Mouse (Mus musculus) midbrain, embryonic 12.5 days (tissue): ENCODE measurements around the gene Eno1. TPM values are rescaled to one million over a fixed set of nuclear protein-coding genes. Genes with fewer than 3 reads are reported as not detected.
A peak's percentile ranks its signal among the peaks of the same experiment; 100 is the strongest.

Source experiments
- ATAC-seq: fragments of 200-750 bp; cut with Nextera tagmentation; 2 replicates; pipeline ENCODE4 v1.8.0; 2017; ENCODE audit warnings: low read depth, moderate TSS enrichment, moderate library complexity; ENCODE audit not compliant: low FRiP score
- H3K27ac ChIP-seq: fragments of 300-500 bp; sonication (generic); replicated peaks from 2 replicates; pipeline ENCODE4 v1.5.1; 2016; ENCODE audit warnings: mild to moderate bottlenecking
- H3K27me3 ChIP-seq: fragments of 300-500 bp; sonication (generic); 2 replicates; pipeline ENCODE4 v1.6.1; 2016; ENCODE audit warnings: mild to moderate bottlenecking
- H3K36me3 ChIP-seq: fragments of 300-500 bp; sonication (generic); 2 replicates; pipeline ENCODE4 v1.6.1; 2016
- H3K4me1 ChIP-seq: fragments of 300-500 bp; sonication (generic); 2 replicates; pipeline ENCODE4 v1.6.1; 2016
- H3K4me2 ChIP-seq: fragments of 300-500 bp; sonication (generic); replicated peaks from 2 replicates; pipeline ENCODE4 v1.6.1; 2016; ENCODE audit warnings: mild to moderate bottlenecking, moderate library complexity
- H3K4me3 ChIP-seq: fragments of 300-500 bp; sonication (generic); 2 replicates; pipeline ENCODE4 v1.5.1; 2016; ENCODE audit warnings: mild to moderate bottlenecking
- H3K9ac ChIP-seq: fragments of 300-500 bp; sonication (generic); replicated peaks from 2 replicates; pipeline ENCODE4 v1.6.1; 2016; ENCODE audit warnings: mild to moderate bottlenecking, moderate library complexity
- H3K9me3 ChIP-seq: fragments of 300-500 bp; sonication (generic); 2 replicates; pipeline ENCODE4 v1.6.1; 2016; ENCODE audit warnings: mild to moderate bottlenecking
- WGBS: fragments of 180-500 bp; shearing (Covaris S2); methylation state at CpG from one replicate; pipeline ENCODE4 v1.1.7; 2016; 5-methylcytosine and 5-hydroxymethylcytosine counted together
- polyA plus RNA-seq: library from polyadenylated mRNA; unstranded; fragments of >200 nt; fragmentation: Nextera tagmentation; extraction: Ambion mirVana; gene quantifications from 2 replicates; pipeline ENCODE4 v1.2.1, GENCODE M21; 2016

Eno1 gene
- polyA plus RNA-seq, 1 experiment from 2014 or later: 1,083 TPM

DNA sequence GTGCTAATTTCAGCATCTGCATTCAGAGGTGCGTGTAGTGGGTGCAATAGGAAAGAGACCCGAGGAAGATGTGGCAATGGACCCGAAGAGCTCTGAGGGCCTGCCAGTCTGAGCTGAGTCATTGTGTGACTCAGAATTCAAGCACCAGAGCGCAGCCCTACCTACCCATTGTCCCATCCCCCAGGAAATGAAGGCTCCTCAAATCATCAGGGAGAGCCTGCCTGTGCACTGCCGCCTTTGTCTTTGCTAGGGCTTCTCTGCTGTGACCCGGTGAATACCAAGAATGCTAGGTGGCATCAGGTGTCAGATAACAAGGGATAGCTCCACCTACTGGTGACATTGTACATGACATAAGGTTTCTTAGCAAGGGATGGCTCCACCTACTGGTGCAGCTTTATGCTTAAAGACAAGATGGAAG lies 3.4 kb downstream of the Eno1 start:
- ATAC-seq: no peak
- Histone ChIP-seq H3K36me3 (peaks cover 46% of the 10 kb centered on the region), H3K4me1 (peaks cover 45% of the 10 kb centered on the region), H3K9ac (no peak overlapping the region), H3K27me3 (no peaks in the 10 kb centered on the region), H3K27ac (no peak overlapping the region), H3K4me3 (peak overlapping the region; percentile 9; the same call in 1 of the 2 replicates), H3K9me3 (no peaks in the 10 kb centered on the region), H3K4me2 (peak overlapping the region; percentile 63)
- WGBS: 5% methylated on average over 6 of the region's 6 CpGs

DNA sequence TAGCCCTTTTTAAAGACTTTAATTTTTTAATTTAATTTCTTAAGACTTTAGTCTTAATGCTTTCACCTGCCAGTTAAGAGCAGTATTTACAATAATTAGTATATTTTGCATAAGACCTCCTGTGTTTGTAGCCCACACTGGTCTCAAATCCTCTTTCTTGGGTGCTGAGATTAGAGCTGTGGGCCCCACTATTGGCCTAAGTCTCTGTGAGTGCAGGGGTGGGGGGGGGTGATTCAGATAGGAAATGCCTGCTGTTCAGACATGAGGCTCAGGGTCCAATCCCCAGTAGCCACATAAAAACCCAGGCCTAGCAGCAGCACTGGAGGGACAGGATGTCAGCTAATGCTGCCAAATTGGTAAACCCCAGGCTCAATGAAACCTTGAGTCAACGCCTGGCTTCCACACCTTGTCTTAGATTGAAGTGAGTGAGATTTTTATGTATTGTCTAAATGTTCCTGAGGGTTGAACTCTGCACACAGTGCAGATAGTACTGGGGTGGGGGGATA lies 3.9 kb downstream of the Eno1 start:
- H3K9me3 ChIP-seq: no peaks in the 10 kb centered on the region
- no peaks in the 10 kb centered on the region for H3K27me3 ChIP-seq
- H3K9ac ChIP-seq: no peak overlapping the region
- ATAC-seq: no peak
- 75% methylated on average over 1 of the region's 1 CpGs for WGBS
- no peak overlapping the region for H3K27ac ChIP-seq
- H3K4me3 ChIP-seq: no peak overlapping the region
- H3K4me2 ChIP-seq: peak overlapping the region; percentile 63; the same call in 1 of the 2 replicates
- H3K36me3 ChIP-seq: peaks cover 50% of the 10 kb centered on the region
- H3K4me1 ChIP-seq: peaks cover 41% of the 10 kb centered on the region

DNA sequence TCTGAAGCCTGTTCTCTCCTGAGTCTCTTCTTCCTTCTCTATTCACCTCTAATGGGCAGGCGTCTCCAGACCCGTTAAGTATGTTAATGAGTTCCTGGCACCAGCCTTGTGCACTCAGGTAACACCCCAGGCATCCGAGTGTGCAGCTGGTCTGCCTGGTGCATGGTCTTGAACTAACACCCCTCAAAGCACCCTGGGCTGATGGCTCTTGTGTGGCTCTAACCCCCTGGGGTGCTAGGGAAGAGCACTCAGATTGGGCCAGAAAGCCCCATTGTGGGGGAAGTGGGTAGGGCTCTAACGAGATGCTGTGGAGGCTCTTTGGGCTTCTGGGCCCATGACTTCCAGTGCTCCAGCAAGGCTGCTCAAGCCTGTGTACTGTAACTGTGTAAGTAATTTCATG lies 5.2 kb downstream of the Eno1 start:
- H3K4me2 ChIP-seq: no peak overlapping the region
- H3K27ac ChIP-seq: no peak overlapping the region
- no peaks in the 10 kb centered on the region for H3K9me3 ChIP-seq
- no peak overlapping the region for H3K4me3 ChIP-seq
- ATAC-seq: no peak
- no peaks in the 10 kb centered on the region for H3K27me3 ChIP-seq
- WGBS: 72% methylated on average over 4 of the region's 4 CpGs
- peaks cover 36% of the 10 kb centered on the region for H3K4me1 ChIP-seq
- no peak overlapping the region for H3K9ac ChIP-seq
- peaks cover 62% of the 10 kb centered on the region for H3K36me3 ChIP-seq

DNA sequence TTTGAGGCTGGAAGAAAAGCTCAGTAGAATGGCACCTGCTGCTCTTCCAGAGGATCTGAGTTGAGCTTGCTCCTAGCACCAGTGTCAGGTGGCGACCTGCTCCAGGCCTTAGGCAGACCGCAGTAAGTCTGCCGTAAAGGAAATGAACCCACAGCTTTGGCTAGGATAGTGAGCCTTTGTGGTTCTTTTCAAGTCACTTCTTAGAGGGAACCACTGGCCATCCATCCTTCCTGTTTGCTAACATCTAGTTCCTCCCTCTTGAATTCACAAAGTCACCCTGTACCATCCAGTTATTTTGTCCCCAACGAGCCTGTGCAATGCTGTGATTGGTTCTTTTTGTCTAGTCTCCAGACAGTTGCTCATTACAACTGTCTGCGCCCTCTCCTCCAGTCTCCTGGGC lies 6.2 kb downstream of the Eno1 start:
- Histone ChIP-seq H3K36me3 (peaks cover 72% of the 10 kb centered on the region), H3K4me2 (no peak overlapping the region), H3K4me3 (no peak overlapping the region), H3K27ac (no peak overlapping the region), H3K27me3 (no peaks in the 10 kb centered on the region), H3K9me3 (no peaks in the 10 kb centered on the region), H3K9ac (no peak overlapping the region), H3K4me1 (peaks cover 36% of the 10 kb centered on the region)
- ATAC-seq: no peak
- 84% methylated on average over 5 of the region's 5 CpGs for WGBS

DNA sequence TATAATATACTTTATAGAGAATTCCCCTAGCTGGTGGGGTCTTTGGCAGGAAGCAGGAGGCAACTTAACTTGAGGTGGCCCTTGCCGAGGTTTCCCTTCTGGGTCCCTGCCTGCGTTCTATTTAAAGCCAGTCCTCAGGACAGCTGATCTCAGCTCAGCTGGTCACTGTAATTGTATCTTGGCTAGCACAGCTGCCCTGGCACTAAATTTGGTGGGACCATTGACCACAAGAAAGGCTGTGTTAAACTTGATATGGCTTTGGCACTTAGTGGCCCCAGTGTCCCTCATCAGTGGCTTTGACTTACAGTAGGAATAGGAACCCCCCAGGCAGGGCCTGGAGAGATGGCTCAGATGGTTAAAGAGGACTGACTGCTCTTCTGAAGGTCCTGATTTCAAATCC lies 9.4 kb downstream of the Eno1 start:
- no peaks in the 10 kb centered on the region for H3K27me3 ChIP-seq
- H3K4me1 ChIP-seq: peaks cover 19% of the 10 kb centered on the region
- H3K36me3 ChIP-seq: peaks cover 87% of the 10 kb centered on the region

DNA sequence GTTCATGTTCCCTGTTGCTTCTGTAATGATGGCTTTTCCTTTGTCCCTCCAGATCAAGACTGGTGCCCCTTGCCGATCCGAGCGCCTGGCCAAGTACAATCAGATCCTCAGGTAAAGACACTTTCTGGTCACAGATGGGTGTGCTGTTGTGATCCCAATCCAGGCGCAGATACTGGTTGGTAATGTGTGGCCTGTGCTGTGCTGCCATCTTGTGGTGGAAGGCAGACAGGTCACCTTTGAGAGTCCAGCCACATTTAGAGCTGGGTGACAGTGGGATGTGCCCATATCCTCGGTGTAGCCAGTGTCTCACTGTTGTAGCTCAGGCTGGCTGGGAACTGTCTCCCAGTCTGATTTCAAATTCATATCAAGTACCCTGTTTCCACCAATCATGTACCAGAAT lies 11.5 kb downstream of the Eno1 start:
- H3K4me3 ChIP-seq: no peak overlapping the region
- H3K4me2 ChIP-seq: no peak overlapping the region
- H3K27ac ChIP-seq: no peak overlapping the region
- H3K9me3 ChIP-seq: no peaks in the 10 kb centered on the region
- no peak overlapping the region for H3K9ac ChIP-seq
- peak; percentile 62 for ATAC-seq
- WGBS: 64% methylated on average over 5 of the region's 5 CpGs
- no peaks in the 10 kb centered on the region for H3K27me3 ChIP-seq
- H3K4me1 ChIP-seq: peaks cover 17% of the 10 kb centered on the region
- H3K36me3 ChIP-seq: peaks cover 72% of the 10 kb centered on the region

More for the DNA sequence above, 9.4 kb downstream of the Eno1 start:
- Histone ChIP-seq H3K27ac (no peak overlapping the region), H3K9me3 (no peaks in the 10 kb centered on the region), H3K4me3 (no peak overlapping the region), H3K9ac (no peak overlapping the region), H3K4me2 (no peak overlapping the region)
- WGBS: 79% methylated on average over 2 of the region's 2 CpGs
- ATAC-seq: no peak

DNA sequence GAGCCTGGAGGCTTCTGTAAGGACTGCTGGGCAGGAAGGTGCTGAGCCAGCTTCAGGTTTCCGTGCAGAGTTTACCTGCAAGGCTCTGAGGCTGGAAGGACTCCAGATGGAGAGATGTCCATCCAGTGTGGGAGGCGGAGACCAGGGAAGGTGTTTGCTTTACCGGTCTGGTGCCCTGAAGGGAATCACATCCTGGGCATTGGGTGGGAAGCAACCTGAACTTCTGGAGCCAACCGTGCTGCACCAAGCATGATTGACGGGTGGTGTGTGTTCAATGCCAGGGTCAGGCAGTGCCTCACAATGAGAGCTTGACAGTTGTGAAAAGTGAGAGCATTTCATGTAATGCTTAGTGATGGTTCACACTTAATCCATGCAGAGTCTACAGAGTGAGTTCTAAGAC lies 12.4 kb downstream of the Eno1 start:
- no peaks in the 10 kb centered on the region for H3K27me3 ChIP-seq
- 82% methylated on average over 5 of the region's 5 CpGs for WGBS
- no peak overlapping the region for H3K4me3 ChIP-seq
- H3K9ac ChIP-seq: no peak overlapping the region
- H3K36me3 ChIP-seq: peaks cover 63% of the 10 kb centered on the region
- ATAC-seq: no peak
- no peak overlapping the region for H3K27ac ChIP-seq
- H3K4me2 ChIP-seq: no peak overlapping the region
- peaks cover 15% of the 10 kb centered on the region for H3K4me1 ChIP-seq
- H3K9me3 ChIP-seq: no peaks in the 10 kb centered on the region

DNA sequence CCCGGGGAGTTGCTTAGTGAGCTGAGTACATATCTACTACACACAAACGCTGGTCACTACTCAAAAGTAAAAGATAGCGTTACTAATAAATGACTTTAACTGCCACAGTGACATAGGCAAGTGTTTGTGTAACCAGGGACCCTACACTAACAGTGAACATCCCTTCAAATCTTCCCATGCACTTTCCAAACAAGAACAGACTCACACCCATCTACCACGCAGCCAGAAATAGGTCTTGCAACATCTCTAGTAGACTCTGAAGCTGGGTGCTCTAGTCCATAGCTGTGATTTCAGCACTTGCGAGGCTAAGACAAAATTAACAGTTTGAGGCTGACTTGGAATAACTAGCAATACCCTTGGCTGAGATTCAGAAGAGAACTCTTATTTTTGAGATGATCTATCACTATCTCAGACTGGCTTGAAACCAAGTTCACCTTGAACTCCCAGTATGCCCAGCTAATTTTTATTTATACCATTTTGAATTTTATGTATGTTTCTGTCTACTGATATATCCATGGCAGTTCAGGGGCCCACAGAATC lies 13.3 kb downstream of the Eno1 start:
- Histone ChIP-seq H3K9me3 (no peaks in the 10 kb centered on the region), H3K27ac (0 out of 2 replicates have a peak overlapping the region, but pooled peaks have one; percentile 84), H3K4me1 (peaks cover 20% of the 10 kb centered on the region), H3K36me3 (peaks cover 54% of the 10 kb centered on the region), H3K9ac (no peak overlapping the region), H3K4me2 (no peak overlapping the region), H3K4me3 (no peak overlapping the region), H3K27me3 (no peaks in the 10 kb centered on the region)
- no peak for ATAC-seq
- WGBS: 81% methylated on average over 5 of the region's 5 CpGs

- Histone ChIP-seq H3K27me3 (no peaks in the 10 kb centered on the region), H3K9ac (peak overlapping the region; percentile 1; the same call in 1 of the 2 replicates), H3K27ac (peak overlapping the region; percentile 84), H3K36me3 (peaks cover 45% of the 10 kb centered on the region), H3K4me1 (peaks cover 22% of the 10 kb centered on the region), H3K4me3 (no peak overlapping the region), H3K9me3 (no peaks in the 10 kb centered on the region), H3K4me2 (no peak overlapping the region)
- 0 out of 2 replicates have a peak, but pooled peaks have one; percentile 20 for ATAC-seq
- whole genome bisulfite sequencing: 36% methylated on average over 18 of the region's 18 CpGs
Measured at GRCm38 (mm10) chr4:150250549-150251422, 14.3 kb downstream of the Eno1 start.

DNA sequence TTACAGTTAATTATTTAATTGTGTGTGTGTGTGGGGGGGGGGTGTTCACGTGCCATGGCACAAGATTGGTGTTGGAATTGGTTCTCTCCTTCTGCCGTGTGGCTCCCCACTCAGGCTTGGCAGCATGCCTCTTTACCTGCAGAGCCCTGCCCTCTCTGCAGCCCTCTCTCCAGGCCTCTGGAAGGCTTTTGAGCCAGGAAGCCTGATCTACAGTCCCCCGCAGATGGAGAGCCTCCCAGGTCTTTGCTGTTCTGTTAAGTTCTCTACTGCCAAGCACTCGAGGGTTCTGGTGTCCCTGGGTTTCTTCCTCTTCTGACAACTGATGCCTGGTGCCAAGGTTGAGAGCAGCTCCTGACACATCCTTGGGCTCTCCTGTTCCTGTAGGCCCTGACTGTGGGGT lies 17.9 kb downstream of the Eno1 start:
- Histone ChIP-seq H3K36me3 (peaks cover 11% of the 10 kb centered on the region), H3K4me3 (no peak overlapping the region), H3K27ac (no peak overlapping the region), H3K9me3 (no peaks in the 10 kb centered on the region), H3K4me1 (peaks cover 36% of the 10 kb centered on the region), H3K4me2 (no peak overlapping the region), H3K9ac (no peak overlapping the region), H3K27me3 (no peaks in the 10 kb centered on the region)
- no peak for ATAC-seq
- WGBS: 61% methylated on average over 4 of the region's 4 CpGs

- Histone ChIP-seq H3K9ac (no peak overlapping the region), H3K4me3 (no peak overlapping the region), H3K4me1 (peaks cover 41% of the 10 kb centered on the region), H3K27ac (no peak overlapping the region), H3K36me3 (peaks cover 6% of the 10 kb centered on the region; the same call in 1 of the 2 replicates), H3K9me3 (no peaks in the 10 kb centered on the region), H3K27me3 (no peaks in the 10 kb centered on the region), H3K4me2 (no peak overlapping the region)
- WGBS: 92% methylated on average over 7 of the region's 7 CpGs
- no peak for ATAC-seq
Measured at GRCm38 (mm10) chr4:150255181-150255580, 18.7 kb downstream of the Eno1 start.
